Mouse (Mus musculus) layer of hippocampus, adult 9-10 months (tissue): ENCODE measurements around the gene Olfr1331.
"Not testable (repeated sequence)": the region's sequence is repeated elsewhere in the genome, so short reads cannot be mapped to it uniquely, and the experiment has no call there.

Source experiments
- DNase-seq: peaks from one replicate; pipeline ENCODE4 v3.0.0; 2022; ENCODE audit warnings: low spot score

The Olfr1331 gene

DNA sequence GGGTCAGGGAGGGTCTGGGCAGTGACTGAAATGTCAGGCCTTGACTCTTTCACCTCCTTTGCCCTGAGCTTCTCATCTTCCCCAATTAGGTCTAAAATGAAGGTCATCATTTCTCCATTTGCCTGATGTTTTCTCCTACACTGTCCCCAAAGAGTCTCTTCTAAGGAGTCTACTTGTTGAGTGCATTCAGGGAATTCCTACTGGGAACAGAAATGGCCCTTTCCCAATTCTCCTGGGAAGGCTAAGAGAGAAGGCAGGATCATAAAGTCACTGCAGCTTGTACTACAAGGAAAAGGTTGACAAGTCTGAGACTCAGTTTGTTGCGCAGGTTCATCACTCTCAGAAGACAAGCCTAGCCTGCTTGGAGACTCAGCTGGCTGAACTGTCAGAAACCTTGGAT lies at the start of gene Olfr1331:
TSS of gene Olfr1331 (plus strand) at position 301 of the 400 bp plus-strand sequence.
- no peak for DNase-seq

DNA sequence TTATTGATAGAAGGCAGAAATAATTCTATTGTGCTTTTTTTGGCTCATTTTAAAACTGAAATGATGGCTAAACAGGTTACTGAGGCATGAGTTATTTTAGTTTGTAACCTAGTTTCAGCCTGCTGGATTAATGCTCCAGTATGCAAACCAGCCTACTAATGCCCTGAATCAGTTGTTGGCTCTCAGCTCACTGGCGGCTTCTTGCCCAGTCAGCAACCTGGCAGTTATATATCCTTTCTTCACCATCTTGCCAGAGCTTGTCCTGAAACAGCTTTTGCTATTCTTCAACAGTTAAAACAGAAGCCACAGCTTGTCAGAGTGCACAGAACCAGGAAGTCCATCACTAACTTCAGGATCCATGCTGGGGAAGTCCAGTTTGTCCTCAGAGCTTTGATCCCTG lies 45.5 kb upstream of the Olfr1331 start:
- DNase-seq: no peak

DNA sequence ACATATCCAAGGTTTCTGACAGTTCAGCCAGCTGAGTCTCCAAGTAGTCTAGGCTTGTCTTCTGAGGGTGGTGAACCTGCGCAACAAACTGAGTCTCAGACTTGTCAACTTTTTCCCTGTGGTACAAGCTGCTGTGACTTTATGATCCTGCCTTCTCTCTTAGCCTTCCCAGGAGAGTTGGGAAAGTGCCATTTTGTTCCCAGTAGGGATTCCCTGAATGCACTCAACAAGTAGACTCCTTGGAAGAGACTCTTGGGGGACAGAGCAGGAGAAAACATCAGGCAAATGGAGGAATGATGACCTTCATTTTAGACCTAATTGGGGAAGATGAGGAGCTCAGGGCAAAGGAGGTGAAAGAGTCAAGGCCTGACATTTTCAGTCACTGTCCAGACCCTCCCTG lies 28.3 kb upstream of the Olfr1331 start, which contains the start of gene Olfr1333:
TSS of gene Olfr1333 (minus strand) at position 101 of the 400 bp plus-strand sequence.
- no peak for DNase-seq

DNA sequence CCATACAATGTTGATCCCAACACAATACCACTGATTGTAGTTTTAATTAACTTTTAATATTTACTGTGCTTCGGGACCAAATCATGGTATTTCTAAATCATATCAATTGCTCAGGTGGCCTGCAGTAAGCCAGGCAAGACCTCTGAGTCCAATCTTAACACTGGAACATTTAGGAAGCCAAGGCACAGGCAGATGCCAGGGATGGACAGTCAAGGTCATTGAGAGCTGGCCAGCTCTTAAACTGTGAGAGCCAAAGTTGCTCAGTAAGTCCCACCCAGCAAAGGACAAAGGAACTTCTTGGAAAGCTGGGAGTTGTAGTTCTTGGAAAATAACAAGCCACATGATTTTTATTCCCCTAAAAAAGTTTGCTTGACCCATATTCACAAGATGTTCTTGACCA lies 2.7 kb upstream of the Olfr1331 start:
- no peak for DNase-seq

DNA sequence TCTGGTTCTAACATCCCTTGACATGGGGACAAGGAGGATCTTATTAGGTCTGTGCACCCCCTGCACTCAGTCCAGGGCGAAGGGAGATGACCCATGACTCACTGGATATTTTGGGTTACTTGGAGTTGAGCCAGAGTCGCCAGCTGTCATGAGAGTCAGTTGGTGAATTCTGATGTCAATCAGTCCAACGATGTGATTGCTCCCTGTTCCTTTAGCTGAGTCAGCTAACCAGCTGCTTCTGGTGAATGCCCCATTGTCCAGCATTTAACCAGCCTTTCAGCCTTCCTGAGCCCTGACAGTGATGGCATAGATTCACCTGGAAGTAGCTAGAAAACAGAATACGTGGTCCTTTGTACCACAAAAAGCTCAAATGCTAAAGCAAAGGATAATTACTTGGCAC lies 1.7 kb upstream of the Olfr1331 start:
- peak; percentile 3 for DNase-seq

DNA sequence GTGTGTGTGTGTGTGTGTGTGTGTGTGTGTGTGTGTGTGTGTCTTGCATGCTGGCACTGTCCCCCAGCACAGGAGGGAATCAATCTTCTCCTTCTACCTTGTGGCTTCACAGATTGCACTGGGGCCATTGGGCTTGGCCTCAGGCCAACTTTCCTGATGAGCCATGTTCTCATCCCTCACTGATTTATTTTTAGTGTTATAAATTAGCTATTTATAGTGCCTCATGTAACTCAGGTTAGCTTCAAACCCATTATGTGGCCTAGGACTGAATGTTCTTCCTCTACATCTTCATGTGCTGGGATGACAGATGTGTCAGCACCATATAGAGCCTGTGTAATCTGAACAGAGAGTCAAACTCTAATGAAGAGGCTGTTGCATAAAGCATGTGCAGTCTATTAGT lies 3.1 kb downstream of the Olfr1331 start:
- no peak for DNase-seq

DNA sequence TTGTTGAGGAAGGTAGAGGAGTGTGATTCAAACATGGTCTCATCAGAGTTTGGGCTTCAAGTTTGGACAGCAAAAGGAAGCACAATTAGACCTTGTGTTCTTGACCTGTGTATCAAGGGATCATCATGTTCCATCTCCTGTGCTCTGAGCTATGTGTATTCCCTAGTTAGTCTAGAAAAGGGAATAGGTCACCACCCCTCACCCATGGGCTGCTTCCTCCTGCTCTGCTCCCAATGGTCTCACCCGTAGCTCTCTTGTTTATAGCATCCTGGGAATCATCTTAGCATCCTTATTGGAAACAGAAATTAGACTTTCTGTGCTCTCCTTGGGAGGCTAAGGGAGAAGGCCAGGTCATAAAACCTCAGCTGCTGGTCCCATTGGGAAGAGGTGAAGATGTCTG lies 23.8 kb downstream of the Olfr1331 start, which contains the start of gene Olfr1330:
TSS of gene Olfr1330 (plus strand) at position 301 of the 400 bp plus-strand sequence.
- DNase-seq: no peak

DNA sequence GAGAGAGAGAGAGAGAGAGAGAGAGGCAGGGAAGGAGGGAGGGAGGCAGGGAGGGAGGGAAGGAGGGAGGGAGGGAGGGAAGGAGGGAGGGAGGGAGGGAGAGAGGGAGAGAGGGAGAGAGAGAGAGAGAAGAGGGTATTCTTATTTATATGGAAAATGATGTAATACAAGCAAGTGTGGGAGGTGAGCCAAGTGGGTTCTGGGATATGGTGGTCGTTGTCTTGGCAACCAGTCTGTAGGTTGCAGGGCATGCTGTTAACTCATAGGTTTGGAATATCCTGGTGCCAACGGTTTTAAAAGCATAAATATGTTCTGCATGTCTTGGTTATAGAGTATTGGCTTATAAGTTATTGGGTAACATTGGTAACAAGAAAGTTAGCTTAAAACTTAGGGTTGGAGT lies 37.5 kb downstream of the Olfr1331 start:
- DNase-seq: no peak

DNA sequence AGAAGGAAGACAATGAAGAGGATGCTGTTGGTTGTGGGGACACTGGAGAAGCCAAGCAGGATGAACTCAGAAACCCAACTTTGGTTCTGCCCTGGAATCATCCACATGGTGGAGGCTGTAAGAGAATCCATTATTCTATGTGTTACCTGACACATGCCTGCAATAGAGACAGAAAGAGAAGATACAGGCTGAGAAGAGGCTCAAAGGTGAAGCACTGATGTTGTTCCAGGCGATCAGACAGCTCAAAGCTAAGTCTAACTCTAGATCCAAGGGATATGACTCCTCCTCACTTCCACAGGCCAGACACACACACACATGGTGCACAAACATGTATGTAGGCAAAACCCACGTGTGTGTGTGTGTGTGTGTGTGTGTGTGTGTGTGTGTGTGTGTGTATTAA lies 52.9 kb downstream of the Olfr1331 start, which contains the start of gene Olfr1329:
TSS of gene Olfr1329 (minus strand) at position 101 of the 400 bp plus-strand sequence.
- DNase-seq: not testable (repeated sequence)
